Comparison of ENCODE assay signal across 8 mouse cellular contexts in the genomic region with DNA sequence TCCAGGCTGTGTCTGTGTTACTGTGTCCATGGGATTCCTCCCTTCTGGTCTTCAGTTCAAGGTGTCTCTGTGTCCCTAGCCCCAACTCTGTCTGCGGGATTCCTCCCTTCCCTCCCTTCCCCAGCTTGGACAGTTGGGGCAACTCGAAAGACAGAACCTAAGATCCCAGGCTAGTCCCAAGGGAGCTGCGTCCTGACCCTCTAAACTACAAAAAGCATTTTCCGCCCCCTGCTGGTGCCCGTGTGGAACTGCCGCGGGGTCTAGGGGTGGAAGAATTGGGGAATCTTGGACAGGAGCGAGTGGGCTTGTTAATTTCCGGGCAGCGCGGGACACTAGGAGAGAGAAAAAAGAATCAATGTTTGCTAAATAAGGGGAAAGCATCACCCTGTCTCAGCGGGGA. TPM values are rescaled to one million over a fixed set of nuclear protein-coding genes. Genes with fewer than 3 reads are reported as not detected.
DNase-seq lines count a peak whose midpoint lies in the region; ATAC-seq and TF ChIP-seq lines count a peak whose summit lies in the region.

No protein-coding gene starts in this region.

- no peak for ATAC-seq in liver, embryonic 12.5 days
- ATAC-seq in kidney, embryonic 14.5 days (ENCODE audit: low FRiP score, low TSS enrichment), result peak; percentile 15; the same call in 1 of the 2 replicates
- ATAC-seq in liver, postnatal 0 days, result no peak

- peaks cover 16% of the 10 kb centered on the region; the same call in 1 of the 2 replicates for H3K27me3 ChIP-seq in liver, embryonic 12.5 days (replicated peaks)
- H3K27me3 ChIP-seq in kidney, embryonic 14.5 days (ENCODE audit: control insufficient read depth, insufficient read depth, low read length), result peaks cover 39% of the 10 kb centered on the region
- H3K27me3 ChIP-seq in liver, postnatal 0 days (ENCODE audit: insufficient read depth, low read length), result no peaks in the 10 kb centered on the region

- peak; percentile 46 for DNase-seq in liver
- peak; percentile 20 for DNase-seq in cerebellum, postnatal 36 days
- DNase-seq in gastrocnemius, postnatal 10 days, result peak; percentile 73
- peak; percentile 71 for DNase-seq in liver, postnatal 0 days
- peak; percentile 54 for DNase-seq in ovary, postnatal 14 days (ENCODE audit: low spot score)
- peak; percentile 18 for DNase-seq in yolk sac, embryonic 10.5 days (ENCODE audit: low spot score)

- peak; percentile 82 for TF ChIP-seq CTCF in liver, postnatal 0 days (IDR thresholded peaks at IDR 0.05; ENCODE audit: low read depth)

- H3K36me3 ChIP-seq in liver, embryonic 12.5 days, result no peaks in the 10 kb centered on the region
- H3K36me3 ChIP-seq in kidney, embryonic 14.5 days (ENCODE audit: control insufficient read depth, insufficient read depth, low read length), result no peaks in the 10 kb centered on the region
- H3K36me3 ChIP-seq in liver, postnatal 0 days (replicated peaks; ENCODE audit: insufficient read depth, low read length), result no peaks in the 10 kb centered on the region

- H3K9ac ChIP-seq in liver, embryonic 12.5 days, result no peak overlapping the region
- no peak overlapping the region for H3K9ac ChIP-seq in kidney, embryonic 14.5 days (ENCODE audit: low read depth, low read length)
- H3K9ac ChIP-seq in liver, postnatal 0 days (replicated peaks), result no peak overlapping the region

- no peak overlapping the region for H3K27ac ChIP-seq in liver, embryonic 12.5 days
- no peak overlapping the region for H3K27ac ChIP-seq in kidney, embryonic 14.5 days (ENCODE audit: low read depth, low read length)
- no peak overlapping the region for H3K27ac ChIP-seq in liver, postnatal 0 days (ENCODE audit: low read depth)

- 6% methylated on average over 12 of the region's 12 CpGs for WGBS in liver, embryonic 12.5 days (ENCODE audit: insufficient replicate concordance)
- 4% methylated on average over 12 of the region's 12 CpGs for WGBS in kidney, embryonic 14.5 days
- 7% methylated on average over 12 of the region's 12 CpGs for WGBS in liver, postnatal 0 days (ENCODE audit: insufficient replicate concordance)

- H3K9me3 ChIP-seq in liver, embryonic 12.5 days (replicated peaks), result no peaks in the 10 kb centered on the region
- no peaks in the 10 kb centered on the region for H3K9me3 ChIP-seq in kidney, embryonic 14.5 days (ENCODE audit: control insufficient read depth, low read length)
- no peaks in the 10 kb centered on the region for H3K9me3 ChIP-seq in liver, postnatal 0 days (ENCODE audit: low read length)

- no peak overlapping the region for H3K4me3 ChIP-seq in liver, embryonic 12.5 days
- no peak overlapping the region for H3K4me3 ChIP-seq in kidney, embryonic 14.5 days (ENCODE audit: low read length)
- no peak overlapping the region for H3K4me3 ChIP-seq in liver, postnatal 0 days (ENCODE audit: low read depth, low read length)

- TF ChIP-seq EP300 in liver, postnatal 0 days (IDR thresholded peaks at IDR 0.05; ENCODE audit: low read depth), result no peak

- no peak overlapping the region for H3K4me2 ChIP-seq in liver, embryonic 12.5 days
- no peak overlapping the region for H3K4me2 ChIP-seq in kidney, embryonic 14.5 days (replicated peaks; ENCODE audit: low read depth, low read length)
- H3K4me2 ChIP-seq in liver, postnatal 0 days (ENCODE audit: low read depth, low read length), result no peak overlapping the region

- no peaks in the 10 kb centered on the region for H3K4me1 ChIP-seq in liver, embryonic 12.5 days
- peaks cover 13% of the 10 kb centered on the region; the same call in 1 of the 2 replicates for H3K4me1 ChIP-seq in kidney, embryonic 14.5 days (ENCODE audit: control insufficient read depth, insufficient read depth, low read length)
- no peaks in the 10 kb centered on the region for H3K4me1 ChIP-seq in liver, postnatal 0 days (ENCODE audit: insufficient read depth)

RNA-seq across cellular contexts. Expression of gene Actrt2, which starts 6.9 kb away (rescaled TPM):
- not detected in 2 replicates for polyA plus RNA-seq in liver, embryonic 12.5 days (2016; fragmentation: Nextera tagmentation; extraction: Ambion mirVana)
- total RNA-seq in gastrocnemius, postnatal 10 days (2021), result not detected
- not detected in 2 replicates for polyA plus RNA-seq in kidney, embryonic 14.5 days (2014; fragmentation: Nextera tagmentation; extraction: Ambion mirVana)
- not detected in 2 replicates for polyA plus RNA-seq in liver, postnatal 0 days (2015; fragmentation: Nextera tagmentation; extraction: Ambion mirVana)

RNA-seq across cellular contexts. Expression of gene Prdm16, which starts 37.9 kb away (rescaled TPM):
- 2.4 and 2.7 TPM in 2 replicates for polyA plus RNA-seq in liver, embryonic 12.5 days (2016; fragmentation: Nextera tagmentation; extraction: Ambion mirVana)
- total RNA-seq in gastrocnemius, postnatal 10 days (2021), result 1 to 10 TPM; 2.7 to 4.1 TPM
- 13.5 and 25.4 TPM in 2 replicates for polyA plus RNA-seq in kidney, embryonic 14.5 days (2014; fragmentation: Nextera tagmentation; extraction: Ambion mirVana)
- polyA plus RNA-seq in liver, postnatal 0 days (2015; fragmentation: Nextera tagmentation; extraction: Ambion mirVana), result 0.75 and 2.2 TPM in 2 replicates

Comparison
In these comparisons a context has a peak if more than half of its experiments do, and no peak if none do; other contexts are left out.
1. DNase-seq: peak in every context shown above with its lines; median percentile 73 in gastrocnemius, postnatal 10 days; 71 in liver, postnatal 0 days; 54 in ovary, postnatal 14 days; 46 in liver; 20 in cerebellum, postnatal 36 days; 18 in yolk sac, embryonic 10.5 days.